Mouse (Mus musculus) left cerebral cortex, adult 18-20 months (tissue): ENCODE data around the gene Ppp1r13b. TPM values are rescaled to one million over a fixed set of nuclear protein-coding genes. Genes with fewer than 3 reads are reported as not detected.

Source experiments
- DNase-seq, 2 experiments: peaks; one replicate each; pipeline ENCODE4 v3.0.0; 2021 to 2022; ENCODE audit warnings: low spot score in 2 of 2, mixed read lengths in 1 of 2
- total RNA-seq, 2 experiments: library from RNA; stranded (reverse); gene quantifications; 2 replicates each; pipeline ENCODE4 v1.2.3; 2021

Gene Ppp1r13b
- total RNA-seq, 2 experiments from 2014 or later, result 58.8 to 67.3 TPM

- DNase-seq, result no peak
These were observed 77.5 kb downstream of the Ppp1r13b start for GRCm38 (mm10) chr12:111830375-111830774.

- no peak for DNase-seq
These were observed 78.0 kb downstream of the Ppp1r13b start for GRCm38 (mm10) chr12:111829954-111830353.

- no peak for DNase-seq
These were observed 78.5 kb downstream of the Ppp1r13b start for GRCm38 (mm10) chr12:111829447-111829846.

GRCm38 (mm10) chr12:111827556-111827955, 80.4 kb downstream of the Ppp1r13b start:
- no peak for DNase-seq

- DNase-seq, result no peak
These were observed 86.0 kb downstream of the Ppp1r13b start for GRCm38 (mm10) chr12:111821931-111822330.

- no peak for DNase-seq
These were observed 87.2 kb downstream of the Ppp1r13b start for GRCm38 (mm10) chr12:111820708-111821107.

GRCm38 (mm10) chr12:111819936-111820335, 88.0 kb downstream of the Ppp1r13b start:
- peak; percentile 31 to 57 for DNase-seq

GRCm38 (mm10) chr12:111817991-111818390, 89.9 kb downstream of the Ppp1r13b start:
- DNase-seq, result no peak

- DNase-seq, result no peak
These were observed 90.9 kb downstream of the Ppp1r13b start for GRCm38 (mm10) chr12:111816967-111817366.

GRCm38 (mm10) chr12:111816528-111816927, 91.4 kb downstream of the Ppp1r13b start:
- peak; percentile 70 to 84 for DNase-seq

- no peak for DNase-seq
These were observed 92.8 kb downstream of the Ppp1r13b start for GRCm38 (mm10) chr12:111814769-111815762.

- DNase-seq, result peak; percentile 94 to 97
These were observed 93.9 kb downstream of the Ppp1r13b start, which contains the start of the genes Xrcc3 and Zfyve21 for GRCm38 (mm10) chr12:111813766-111814617. TSS of gene Xrcc3 (minus strand) at chr12:111813873. TSS of gene Zfyve21 (plus strand) at chr12:111814170.

GRCm38 (mm10) chr12:111813111-111813765, 94.7 kb downstream of the Ppp1r13b start:
- no peak for DNase-seq

- DNase-seq, result no peak
These were observed 95.3 kb downstream of the Ppp1r13b start for GRCm38 (mm10) chr12:111812611-111813010.

GRCm38 (mm10) chr12:111812075-111812474, 95.8 kb downstream of the Ppp1r13b start:
- no peak for DNase-seq

GRCm38 (mm10) chr12:111809762-111810161, 98.1 kb downstream of the Ppp1r13b start:
- peak; percentile 53 to 68 for DNase-seq

GRCm38 (mm10) chr12:111808775-111809174, 99.1 kb downstream of the Ppp1r13b start:
- DNase-seq, result no peak

GRCm38 (mm10) chr12:111803538-111803937, 104.4 kb downstream of the Ppp1r13b start:
- no peak for DNase-seq

GRCm38 (mm10) chr12:111800459-111801183, 107.3 kb downstream of the Ppp1r13b start:
- no peak for DNase-seq

- no peak for DNase-seq
These were observed 109.4 kb downstream of the Ppp1r13b start for GRCm38 (mm10) chr12:111798493-111798892.
